Mouse (Mus musculus) kidney, adult 2 months (tissue): ENCODE data around the gene Tpcn2.

Experiments
- CTCF ChIP-seq: fragments of 200-500 bp; conservative IDR thresholded peaks from 2 replicates; pipeline ENCODE4 v1.5.1; 2011; ENCODE audit warnings: low read depth, mild to moderate bottlenecking, control low read depth, low read length, moderate library complexity, mixed read lengths; ENCODE audit not compliant: insufficient read depth, insufficient read length
- POLR2A ChIP-seq: fragments of 200-500 bp; IDR thresholded peaks from one replicate; pipeline ENCODE4 v1.6.1; 2011; ENCODE audit warnings: low read depth, low read length, control low read depth

DNA sequence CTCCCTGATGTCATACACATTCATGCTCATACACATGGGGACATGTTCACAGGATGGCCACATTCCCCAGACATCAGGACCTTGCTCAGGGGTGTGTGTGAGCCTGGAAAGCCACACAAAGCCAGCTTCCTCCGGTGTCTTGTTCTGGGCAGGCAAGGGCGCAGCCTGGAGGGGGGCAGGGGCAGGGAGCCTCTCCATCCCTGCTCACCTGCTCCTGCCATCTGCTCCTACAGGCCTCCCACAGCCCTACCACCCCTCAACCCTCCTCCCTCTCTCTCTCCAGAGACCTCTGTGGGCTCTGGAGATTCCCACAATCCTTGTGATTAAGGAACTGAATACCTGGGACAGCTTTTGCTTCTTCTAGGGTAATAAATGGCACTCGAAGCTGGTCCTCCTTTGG, 132.0 kb downstream of the Tpcn2 start:
- no peak for TF ChIP-seq CTCF
- TF ChIP-seq POLR2A = no peak
